Comparison of ENCODE assay signal across 8 mouse cellular contexts in the genomic region with DNA sequence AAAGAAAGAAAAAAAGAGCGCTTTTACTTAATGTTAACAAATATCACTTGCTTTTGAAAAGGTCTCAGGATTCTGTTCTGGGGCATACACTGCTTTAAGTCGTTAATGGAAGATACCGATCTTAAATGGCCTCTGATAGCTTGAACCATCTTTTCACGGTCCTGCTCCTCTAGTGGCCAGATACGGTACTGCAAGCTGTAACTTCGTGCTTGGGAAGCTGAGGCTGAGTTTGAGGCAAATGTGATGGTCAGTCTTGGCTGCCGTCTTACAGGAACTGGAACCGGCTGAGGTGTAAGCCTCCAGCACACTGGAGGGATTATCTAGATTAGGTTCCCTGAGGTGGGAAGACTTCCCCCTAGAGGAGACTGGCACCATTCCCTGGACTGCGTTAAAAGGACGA. TPM values are rescaled to one million over a fixed set of nuclear protein-coding genes. Genes with fewer than 3 reads are reported as not detected.
DNase-seq lines count a peak whose midpoint lies in the region.

No protein-coding gene starts in this region.

- intact Hi-C loops in gastrocnemius, postnatal 14 days (cut with DNase I; ENCODE audit: low total_unique reads), result no loop called here

- peak; percentile 52 for DNase-seq in gastrocnemius, postnatal 10 days
- no peak for DNase-seq in gastrocnemius, postnatal 14 days
- DNase-seq in right cerebral cortex, postnatal 14 days, result peak; percentile 25
- DNase-seq in right cerebral cortex, postnatal 36 days (ENCODE audit: low spot score in 2 of 2), result no peak
- DNase-seq in c-Kit-negative CD71-positive TER-119-positive erythroid progenitor cells, embryonic 14.5 days (ENCODE audit: low read depth, low spot score), result peak; percentile 66
- peak; percentile 26 for DNase-seq in kidney, postnatal 14 days
- peak; percentile 63 for DNase-seq in retina, postnatal 1 day
- no peak for DNase-seq in layer of hippocampus, adult 8-10 months (ENCODE audit: low spot score in 2 of 2)

RNA-seq across cellular contexts. Expression of a gene that starts 30.8 kb away (rescaled TPM):
- 10 to 100 TPM; 10.2 to 10.4 TPM for total RNA-seq in gastrocnemius, postnatal 10 days (2021)
- 10 to 100 TPM; 10.9 to 11.6 TPM for total RNA-seq in gastrocnemius, postnatal 14 days (2021)
- total RNA-seq in layer of hippocampus, adult 8-10 months (2022), result 10 to 100 TPM; 13.8 to 15.9 (median 14.8) TPM

RNA-seq across cellular contexts. Expression of a gene that starts 30.9 kb away (rescaled TPM):
- total RNA-seq in gastrocnemius, postnatal 10 days (2021), result 10 to 100 TPM; 14.8 to 18.7 TPM
- 10 to 100 TPM; 19.5 to 25.1 TPM for total RNA-seq in gastrocnemius, postnatal 14 days (2021)
- total RNA-seq in layer of hippocampus, adult 8-10 months (2022), result 10 to 100 TPM; 14.8 to 17.8 (median 16.2) TPM

Comparison
In these comparisons a context has a peak if more than half of its experiments do, and no peak if none do; other contexts are left out.
1. DNase-seq: peak in gastrocnemius, postnatal 10 days (single experiment), right cerebral cortex, postnatal 14 days (single experiment), c-Kit-negative CD71-positive TER-119-positive erythroid progenitor cells, embryonic 14.5 days (single experiment), kidney, postnatal 14 days (single experiment) and retina, postnatal 1 day (single experiment); none in gastrocnemius, postnatal 14 days (single experiment), right cerebral cortex, postnatal 36 days (0 of 2) and layer of hippocampus, adult 8-10 months (0 of 2).